Mouse (Mus musculus) mouse trophoblast stem cell (cell line): Measurements from ENCODE around the gene Actn3.

Source experiments
- in situ Hi-C, 2 experiments: fragments of 300-500 bp; cut with MseI, MboI; formaldehyde crosslinking; loops; 2 replicates in 1 of 2; 3 replicates in 1 of 2; pipeline ENCODE4 v1.15.1; 2025

The Actn3 gene

DNA sequence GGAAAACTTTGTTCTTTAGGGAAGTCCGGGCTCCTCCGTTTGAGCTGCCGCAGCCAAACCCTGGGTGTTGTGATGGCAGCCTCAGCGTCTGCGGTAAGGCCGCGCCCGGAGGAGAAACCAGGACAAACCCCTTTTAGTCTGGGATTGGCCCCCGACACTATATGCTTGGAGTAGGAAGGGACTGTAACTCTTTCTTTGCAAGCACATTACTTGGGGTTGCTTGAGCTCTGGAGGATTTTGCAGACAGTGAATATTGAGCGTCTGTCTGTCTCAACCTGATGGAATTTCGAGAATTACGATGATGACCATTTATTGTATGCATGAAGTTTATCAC is 65.8 kb downstream of the Actn3 start:
- in situ Hi-C loops: no loop called here
